Mouse (Mus musculus) kidney, adult 2 months (tissue): ENCODE measurements around the gene Epha1. TPM values are rescaled to one million over a fixed set of nuclear protein-coding genes. Genes with fewer than 3 reads are reported as not detected.
A peak's percentile ranks its signal among the peaks of the same experiment; 100 is the strongest.

Experiments used
- DNase-seq: peaks from one replicate; pipeline ENCODE4 v3.0.0; 2021
- H3K27ac ChIP-seq: fragments of 200-500 bp; 2 replicates; pipeline ENCODE4 v1.5.1; 2012; ENCODE audit warnings: low read depth, low read length, control low read depth, inconsistent platforms; ENCODE audit not compliant: insufficient read depth
- H3K27me3 ChIP-seq: fragments of 200-500 bp; replicated peaks from 2 replicates; pipeline ENCODE4 v1.6.1; 2012; ENCODE audit warnings: mild to moderate bottlenecking, moderate library complexity, low read length, inconsistent platforms; ENCODE audit not compliant: control insufficient read depth, insufficient read depth
- H3K36me3 ChIP-seq: fragments of 200-500 bp; 2 replicates; pipeline ENCODE4 v1.6.1; 2012; ENCODE audit warnings: mild to moderate bottlenecking, moderate library complexity, low read length, inconsistent platforms; ENCODE audit not compliant: control insufficient read depth, insufficient read depth
- H3K4me1 ChIP-seq: fragments of 200-500 bp; 2 replicates; pipeline ENCODE4 v1.6.1; 2011; ENCODE audit warnings: low read length; ENCODE audit not compliant: control insufficient read depth, insufficient read depth
- H3K4me3 ChIP-seq: fragments of 200-500 bp; 2 replicates; pipeline ENCODE4 v1.5.1; 2011; ENCODE audit warnings: mild to moderate bottlenecking, low read depth, low read length, control low read depth; ENCODE audit not compliant: insufficient read depth
- CTCF ChIP-seq: fragments of 200-500 bp; conservative IDR thresholded peaks from 2 replicates; pipeline ENCODE4 v1.5.1; 2011; ENCODE audit warnings: low read depth, mild to moderate bottlenecking, control low read depth, low read length, moderate library complexity, mixed read lengths; ENCODE audit not compliant: insufficient read depth, insufficient read length
- POLR2A ChIP-seq: fragments of 200-500 bp; IDR thresholded peaks from one replicate; pipeline ENCODE4 v1.6.1; 2011; ENCODE audit warnings: low read depth, low read length, control low read depth
- WGBS: fragments of 180-500 bp; shearing (Covaris S2); methylation state at CpG from one replicate; pipeline ENCODE4 v1.1.7; 2018; 5-methylcytosine and 5-hydroxymethylcytosine counted together
- polyA plus RNA-seq: library from polyadenylated mRNA; depleted of rRNA; stranded (reverse); fragments of >200 nt; gene quantifications from 2 replicates; pipeline ENCODE4 v1.2.3, GENCODE M21; 2012

Epha1 gene
- polyA plus RNA-seq, 1 experiment = 17.0 TPM

DNA sequence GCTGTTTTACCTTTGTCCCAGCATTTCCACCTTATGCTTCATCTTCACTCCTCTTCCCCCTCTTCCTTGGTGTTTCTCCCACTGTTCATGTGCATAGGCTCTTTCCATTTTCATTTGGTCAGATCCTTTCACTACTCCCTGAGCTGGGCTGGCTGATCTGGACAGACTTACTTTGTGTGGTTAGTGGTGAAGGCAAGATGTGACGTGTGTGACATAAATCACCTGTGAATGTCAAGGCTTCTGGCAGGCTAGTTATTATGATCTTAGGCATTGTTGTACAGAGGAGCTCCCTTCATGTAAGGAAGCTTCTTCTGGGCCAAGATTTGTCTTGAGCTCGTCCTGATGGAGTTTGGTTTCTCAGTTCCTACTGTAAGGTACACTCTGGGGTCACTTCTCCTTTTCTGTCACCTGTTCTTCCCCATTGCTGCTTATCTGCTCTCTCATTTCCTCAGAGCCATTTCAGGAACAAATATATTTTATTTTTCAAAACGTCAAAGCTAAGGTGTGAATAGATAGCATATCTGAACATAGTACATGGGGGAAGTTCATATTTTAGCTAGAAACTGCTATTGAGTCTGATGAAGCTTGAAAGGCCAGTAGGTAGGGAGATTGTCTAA is 24.1 kb upstream of the Epha1 start:
- no peak overlapping the region for H3K27ac ChIP-seq
- WGBS = 62% methylated on average over 3 of the region's 3 CpGs
- no peak for DNase-seq
- TF ChIP-seq CTCF = no peak
- no peak for TF ChIP-seq POLR2A
- H3K4me1 ChIP-seq = peaks cover 3% of the 10 kb centered on the region; the same call in 1 of the 2 replicates
- H3K27me3 ChIP-seq = no peaks in the 10 kb centered on the region
- H3K36me3 ChIP-seq = no peaks in the 10 kb centered on the region
- H3K4me3 ChIP-seq = no peak overlapping the region

DNA sequence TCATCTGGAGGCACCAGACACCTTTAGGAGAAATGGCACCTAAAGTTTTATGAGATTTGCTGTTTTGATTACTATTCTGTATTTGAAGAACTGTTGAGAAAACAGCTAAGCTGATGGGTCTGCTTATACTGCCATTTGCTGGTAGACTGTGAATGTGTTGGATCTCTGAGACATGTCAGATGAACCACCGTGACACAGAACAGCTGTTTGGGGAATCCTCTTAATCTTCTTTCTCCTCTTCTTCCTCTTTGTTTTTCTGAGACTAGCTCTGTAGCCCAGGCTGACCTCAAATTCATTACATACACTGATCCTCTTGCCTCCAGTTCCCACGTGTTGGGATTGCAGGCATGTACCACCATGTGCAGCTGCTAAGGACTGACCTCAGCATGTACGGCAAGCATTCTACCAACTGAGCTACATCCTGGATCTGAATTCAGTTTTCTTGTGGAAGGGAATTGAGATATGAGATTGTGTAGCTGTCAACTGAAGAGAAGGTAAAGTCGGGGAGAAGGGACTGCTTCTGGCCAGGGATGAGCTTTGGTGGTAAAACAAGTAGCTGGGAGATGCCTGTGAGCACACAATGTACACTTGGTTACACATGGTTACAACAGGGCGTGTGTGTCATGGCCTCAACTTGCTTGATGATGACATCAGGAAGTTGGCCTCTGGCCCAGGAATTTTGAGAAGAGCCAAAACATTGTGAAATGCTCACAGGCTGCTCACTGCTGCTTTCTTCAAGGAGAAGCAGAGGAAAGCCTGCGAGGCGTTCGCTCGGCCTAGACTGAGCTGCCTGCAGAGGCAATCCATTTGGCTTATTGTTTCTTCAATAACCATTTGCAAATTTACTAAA is 23.1 kb upstream of the Epha1 start:
- peak; percentile 93 for DNase-seq
- Histone ChIP-seq H3K36me3 (no peaks in the 10 kb centered on the region), H3K27me3 (no peaks in the 10 kb centered on the region), H3K27ac (peak overlapping the region; percentile 54), H3K4me3 (no peak overlapping the region), H3K4me1 (peaks cover 3% of the 10 kb centered on the region; the same call in 1 of the 2 replicates)
- no peak for TF ChIP-seq POLR2A
- TF ChIP-seq CTCF = no peak
- WGBS = 46% methylated on average over 9 of the region's 9 CpGs

DNA sequence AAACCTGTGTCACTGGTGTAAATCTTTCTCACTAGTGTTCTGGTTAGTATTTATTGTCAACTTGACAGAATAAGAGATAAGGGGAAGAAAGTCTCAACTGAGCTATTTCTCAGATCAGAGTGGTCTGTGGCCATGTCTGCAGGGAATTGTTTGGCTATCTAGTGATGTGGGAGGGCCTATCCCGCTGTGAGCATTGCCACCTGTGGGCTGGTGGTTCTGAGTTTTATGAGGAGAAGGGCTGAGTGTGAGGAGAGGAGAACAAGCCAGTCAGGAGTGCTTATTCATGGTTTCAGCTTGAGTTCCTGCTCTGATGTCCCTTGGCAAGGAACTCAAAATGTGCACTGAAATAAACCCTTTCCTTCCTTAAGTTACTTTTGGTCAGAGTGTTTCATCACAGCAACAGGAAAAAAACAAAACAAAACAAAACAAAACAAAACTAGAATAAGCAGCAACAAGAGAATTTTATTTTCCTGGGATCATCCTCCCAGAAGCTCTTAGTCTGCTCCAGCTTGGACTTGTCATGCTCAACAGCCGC is 18.8 kb upstream of the Epha1 start:
- no peak for TF ChIP-seq CTCF
- no peak for TF ChIP-seq POLR2A
- peak overlapping the region; percentile 43; the same call in 1 of the 2 replicates for H3K27ac ChIP-seq
- 26% methylated on average over 2 of the region's 2 CpGs for WGBS

DNA sequence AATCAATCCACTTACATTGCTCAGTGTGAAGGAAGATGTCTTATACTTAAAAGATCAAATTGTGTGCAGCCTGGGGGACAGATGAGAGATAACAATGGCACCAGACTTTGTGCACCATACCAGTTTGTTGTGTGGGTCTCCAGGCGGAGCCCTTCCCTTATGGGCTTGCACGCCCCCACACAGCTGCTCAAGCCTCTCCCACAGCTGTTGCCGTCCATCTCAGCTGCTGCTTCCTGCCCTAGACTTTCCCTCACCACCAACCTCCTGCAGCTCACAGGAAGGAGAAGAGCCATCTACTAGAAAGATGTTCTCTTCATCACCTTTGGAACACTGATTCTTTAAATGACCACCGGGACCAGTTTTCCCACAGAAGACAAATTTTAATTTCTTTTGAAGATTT is 12.6 kb upstream of the Epha1 start:
- H3K27ac ChIP-seq = no peak overlapping the region
- 69% methylated on average over 4 of the region's 4 CpGs for WGBS
- no peak overlapping the region for H3K4me3 ChIP-seq
- H3K36me3 ChIP-seq = no peaks in the 10 kb centered on the region
- no peak for DNase-seq
- H3K27me3 ChIP-seq = no peaks in the 10 kb centered on the region; the same call in 1 of the 2 replicates
- no peak for TF ChIP-seq CTCF
- no peak for TF ChIP-seq POLR2A
- peaks cover 4% of the 10 kb centered on the region; the same call in 1 of the 2 replicates for H3K4me1 ChIP-seq

More for the DNA sequence above, 18.8 kb upstream of the Epha1 start:
- DNase-seq = peak; percentile 30
- Histone ChIP-seq H3K4me1 (peaks cover 3% of the 10 kb centered on the region; the same call in 1 of the 2 replicates), H3K36me3 (no peaks in the 10 kb centered on the region), H3K27me3 (no peaks in the 10 kb centered on the region), H3K4me3 (no peak overlapping the region)

DNA sequence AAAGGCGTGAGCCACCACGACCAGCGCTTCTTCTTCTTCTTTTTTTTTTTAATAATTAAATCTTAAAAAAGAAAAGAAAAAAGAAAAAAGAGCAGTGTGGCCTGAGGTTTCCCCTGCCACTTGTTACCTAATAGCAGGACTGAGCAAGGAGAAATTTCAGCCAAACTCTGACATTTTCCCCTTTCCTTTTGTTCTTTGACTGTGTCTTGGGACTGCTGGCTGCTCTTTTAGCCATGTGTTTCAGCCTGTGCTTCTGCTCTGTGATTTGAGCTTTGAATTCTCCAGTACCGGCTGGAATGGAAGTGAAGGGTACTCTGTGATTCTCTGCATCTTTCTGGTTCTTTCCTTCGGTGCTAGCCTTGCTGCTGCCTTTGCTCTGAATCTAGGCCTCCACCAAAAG is 10.3 kb upstream of the Epha1 start:
- DNase-seq = no peak
- H3K4me3 ChIP-seq = no peak overlapping the region
- peaks cover 4% of the 10 kb centered on the region; the same call in 1 of the 2 replicates for H3K4me1 ChIP-seq
- 92% methylated on average over 5 of the region's 5 CpGs for WGBS
- H3K27me3 ChIP-seq = no peaks in the 10 kb centered on the region; the same call in 1 of the 2 replicates
- H3K36me3 ChIP-seq = no peaks in the 10 kb centered on the region
- no peak for TF ChIP-seq POLR2A
- no peak for TF ChIP-seq CTCF
- no peak overlapping the region for H3K27ac ChIP-seq

DNA sequence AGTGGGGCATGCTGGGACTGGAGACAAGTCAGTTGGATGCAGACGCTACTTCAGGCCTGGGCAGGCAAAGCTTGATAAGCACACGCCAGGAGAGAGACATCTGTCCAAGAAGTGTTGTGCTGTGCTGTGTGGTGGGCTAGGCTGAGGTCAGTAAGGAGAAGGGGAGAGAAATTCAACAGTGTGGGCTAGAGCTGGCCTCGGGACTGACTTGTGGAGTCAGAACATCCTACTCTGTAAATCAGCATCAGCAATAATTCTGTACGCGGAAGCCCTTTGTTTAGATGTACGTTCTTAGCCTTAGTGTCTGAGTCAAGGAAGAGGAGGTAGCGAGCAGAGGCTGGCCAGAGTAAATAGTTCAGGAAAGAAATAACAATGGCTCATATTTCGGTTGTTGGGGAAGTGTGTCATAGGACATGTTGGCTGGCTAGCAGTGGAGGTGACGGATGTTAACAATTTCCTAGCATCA is 8.9 kb upstream of the Epha1 start:
- peak; percentile 71 for DNase-seq
- no peaks in the 10 kb centered on the region for H3K36me3 ChIP-seq
- no peak overlapping the region for H3K4me3 ChIP-seq
- peaks cover 4% of the 10 kb centered on the region; the same call in 1 of the 2 replicates for H3K4me1 ChIP-seq
- peak overlapping the region; percentile 78; the same call in 1 of the 2 replicates for H3K27ac ChIP-seq
- TF ChIP-seq CTCF (no peak), POLR2A (no peak)
- 35% methylated on average over 9 of the region's 9 CpGs for WGBS
- H3K27me3 ChIP-seq = no peaks in the 10 kb centered on the region; the same call in 1 of the 2 replicates
